Mouse (Mus musculus) spleen, adult 18-20 months (tissue): ENCODE data around the gene Pard3b.

Experiments used
- DNase-seq, 2 experiments: peaks; one replicate each; pipeline ENCODE4 v3.0.0; 2022; ENCODE audit warnings: mixed read lengths in 2 of 2

Pard3b gene

GRCm38 (mm10) chr1:62518621-62519213 lies 880.1 kb downstream of the Pard3b start:
- no peak for DNase-seq

DNA sequence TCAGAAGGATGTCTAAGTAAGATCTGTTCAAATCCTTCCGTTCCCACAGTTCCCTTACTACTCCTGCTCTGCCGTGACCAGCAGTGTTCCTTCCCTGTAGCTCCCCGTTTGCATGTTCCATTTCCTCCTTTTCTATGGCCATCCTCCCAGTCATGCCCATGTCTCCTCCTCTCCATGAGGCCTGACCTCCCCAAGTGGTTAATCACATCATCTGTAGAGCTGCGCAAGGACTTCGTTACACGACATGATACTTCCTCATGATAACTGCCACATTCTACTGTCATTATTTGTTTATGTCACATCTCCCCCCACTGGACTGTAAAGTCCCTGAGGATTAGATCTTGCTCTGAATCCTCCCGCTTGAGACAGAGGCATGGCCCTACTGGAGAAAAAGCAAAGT lies 882.7 kb downstream of the Pard3b start:
- DNase-seq: no peak

GRCm38 (mm10) chr1:62522761-62523160 lies 884.1 kb downstream of the Pard3b start:
- DNase-seq: no peak

DNA sequence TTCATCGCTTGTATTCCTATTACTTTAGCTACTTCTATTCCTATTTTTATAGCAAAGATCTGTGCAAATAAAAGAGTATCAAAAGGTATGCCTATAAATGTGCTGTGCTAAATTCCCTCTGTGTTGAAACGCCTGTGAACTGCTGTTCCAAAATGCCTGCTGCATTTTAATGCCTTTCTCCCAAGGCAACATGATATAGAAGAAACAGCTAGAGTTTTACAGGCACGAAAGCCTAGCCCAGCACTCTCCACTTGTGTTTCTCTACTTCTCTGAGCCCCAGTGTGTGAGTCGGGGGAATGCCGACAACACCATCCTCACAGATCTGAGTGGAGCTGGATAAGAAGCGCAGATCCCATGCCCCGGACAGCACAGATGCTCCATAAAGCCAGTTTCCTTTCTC lies 889.2 kb downstream of the Pard3b start:
- no peak for DNase-seq

DNA sequence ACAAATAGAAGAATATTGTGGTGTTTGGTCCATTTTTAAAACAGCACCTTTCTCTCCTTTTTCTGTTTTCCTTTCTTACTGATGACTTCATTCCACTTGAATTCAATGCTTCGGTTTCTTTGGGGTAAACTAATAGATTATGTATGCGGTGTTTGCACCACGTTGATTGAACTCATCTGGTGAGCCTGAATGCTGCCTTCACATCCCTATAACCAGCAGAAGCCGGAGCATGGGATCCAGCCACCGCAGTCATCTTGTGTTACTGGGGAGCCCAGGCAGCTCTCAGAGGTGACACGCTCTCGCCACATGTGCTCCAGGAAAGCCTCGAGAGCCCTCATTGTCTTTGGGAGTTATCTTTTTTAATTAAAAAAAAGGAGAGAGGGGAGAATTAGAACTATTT lies 891.3 kb downstream of the Pard3b start:
- no peak for DNase-seq

DNA sequence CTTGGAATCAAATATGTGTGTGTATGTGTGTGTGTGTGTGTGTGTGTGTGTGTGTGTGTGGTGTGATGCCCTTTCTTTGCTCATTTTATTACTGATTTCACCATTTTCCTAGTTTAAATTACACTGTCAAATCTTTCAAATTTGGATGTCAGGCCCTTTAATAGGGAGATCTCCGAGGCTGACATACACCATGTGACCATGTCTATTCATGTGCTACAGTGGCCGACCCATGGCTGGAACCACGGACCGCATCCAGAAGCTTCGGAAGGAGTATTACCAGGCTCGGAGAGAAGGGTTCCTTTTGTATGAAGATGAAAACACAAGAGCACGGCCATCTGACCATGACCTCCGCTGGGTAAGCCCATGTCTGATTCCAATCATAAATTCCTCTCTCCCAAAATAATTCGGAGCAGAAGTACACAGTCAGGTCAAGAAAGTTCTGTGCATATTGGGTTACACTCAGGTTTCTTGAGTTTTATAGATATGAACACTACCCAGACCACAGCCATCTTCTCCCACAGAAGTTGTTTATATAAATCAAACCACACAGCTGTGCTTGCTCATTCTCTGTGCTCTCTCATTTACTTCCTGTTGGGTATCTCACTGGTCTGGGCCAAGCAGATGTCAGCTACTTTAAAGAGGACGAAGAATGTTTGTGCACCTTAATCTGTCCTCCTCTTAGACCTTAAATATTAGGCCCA lies 894.0 kb downstream of the Pard3b start:
- no peak for DNase-seq

- no peak for DNase-seq
Observed at GRCm38 (mm10) chr1:62548953-62549352, 910.3 kb downstream of the Pard3b start.

- DNase-seq: no peak
Observed at GRCm38 (mm10) chr1:62550546-62550945, 911.9 kb downstream of the Pard3b start.

DNA sequence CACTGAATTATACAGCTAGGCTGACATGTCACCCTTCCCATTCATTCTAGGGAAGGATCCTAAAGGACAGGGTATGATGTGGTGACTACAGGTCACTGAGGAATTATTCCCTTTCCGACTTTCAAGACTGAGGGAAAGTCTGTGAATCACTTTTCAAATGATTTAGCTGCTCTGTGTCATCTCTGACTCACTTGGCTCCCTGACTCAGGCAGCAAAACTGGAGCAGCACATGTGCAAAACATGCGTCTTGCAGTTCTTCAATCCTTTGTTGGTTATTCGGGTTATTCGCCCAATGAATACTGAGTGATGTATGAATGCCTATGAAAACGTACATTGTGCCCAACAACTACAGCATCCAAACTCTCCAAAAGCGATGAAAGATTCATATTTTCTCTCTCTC lies 912.9 kb downstream of the Pard3b start:
- DNase-seq: no peak

DNA sequence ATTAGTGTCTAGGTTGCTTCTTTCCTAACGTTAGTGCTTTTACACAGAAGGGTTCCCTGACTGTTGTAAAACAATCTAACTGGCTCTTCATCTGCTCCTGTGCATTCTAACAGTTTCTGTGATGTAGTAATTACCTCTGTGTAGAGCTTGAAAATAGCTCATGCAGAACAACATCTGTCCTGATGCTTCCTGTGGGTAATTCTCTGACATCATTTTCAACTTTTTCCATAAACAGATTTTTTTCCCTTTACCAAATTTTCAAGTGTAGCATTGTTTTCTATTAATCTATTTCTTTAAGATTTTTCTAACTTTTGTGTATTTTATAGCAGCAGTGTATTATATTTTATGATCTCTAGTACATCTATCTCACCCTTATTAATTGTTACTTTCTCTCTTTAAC lies 917.2 kb downstream of the Pard3b start:
- DNase-seq: no peak

GRCm38 (mm10) chr1:62562987-62563386 lies 924.4 kb downstream of the Pard3b start:
- DNase-seq: no peak

GRCm38 (mm10) chr1:62564245-62565119 lies 925.9 kb downstream of the Pard3b start:
- no peak for DNase-seq

GRCm38 (mm10) chr1:62565120-62565809 lies 926.6 kb downstream of the Pard3b start:
- no peak for DNase-seq

DNA sequence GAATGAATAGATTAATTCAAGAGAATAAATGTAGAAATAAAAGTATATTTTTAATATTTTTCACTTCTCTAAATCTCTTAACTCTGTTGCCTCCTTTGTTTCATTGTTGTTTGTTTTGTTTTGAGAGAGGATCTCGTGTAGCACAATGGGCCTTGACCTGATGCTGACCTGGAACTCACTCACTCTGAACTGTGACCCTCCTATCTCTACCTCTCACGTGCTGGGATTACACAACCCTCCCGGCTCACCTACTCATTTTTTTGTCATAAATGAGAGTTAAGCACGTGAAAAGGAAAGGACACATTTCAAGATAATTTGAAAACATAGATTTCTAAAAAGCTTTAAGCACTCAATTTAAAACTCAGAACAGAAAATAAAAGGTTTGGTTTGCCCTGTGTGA lies 928.0 kb downstream of the Pard3b start:
- DNase-seq: no peak

GRCm38 (mm10) chr1:62576939-62577590 lies 938.4 kb downstream of the Pard3b start:
- DNase-seq: no peak

DNA sequence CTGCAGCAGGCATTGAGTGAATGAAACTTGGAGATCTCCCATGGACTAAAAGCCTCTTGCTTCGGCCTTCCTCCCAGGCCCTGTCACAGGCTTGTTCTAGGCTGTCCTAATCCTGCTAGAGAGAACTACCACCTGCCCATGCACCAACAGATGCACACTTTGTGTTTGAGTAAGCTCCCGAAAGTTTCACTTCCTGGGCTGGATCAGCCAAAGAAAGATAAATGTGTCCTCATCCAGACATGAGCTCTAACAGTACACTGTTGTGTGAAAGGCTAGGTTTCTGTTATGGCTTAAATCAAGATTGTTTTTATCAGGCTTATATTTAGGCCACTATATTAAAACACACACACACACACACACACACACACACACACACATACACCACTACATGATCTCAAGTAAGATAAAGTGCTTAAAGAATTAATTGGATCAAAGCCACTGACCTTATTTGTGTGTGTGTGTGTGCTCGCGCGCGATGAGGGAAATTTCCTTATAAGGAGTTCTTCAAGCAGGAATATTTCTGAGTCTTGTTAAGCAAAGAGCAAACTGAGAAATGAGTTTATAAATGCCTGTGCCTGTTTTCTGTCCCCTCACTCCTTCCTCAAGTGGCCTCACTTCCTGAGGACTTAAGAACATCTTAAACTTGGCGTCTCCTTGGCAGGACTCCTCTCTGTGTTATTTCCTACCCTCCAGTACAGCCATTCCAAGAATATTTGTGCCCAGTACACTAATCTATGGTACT lies 940.6 kb downstream of the Pard3b start:
- no peak for DNase-seq

GRCm38 (mm10) chr1:62580314-62580935 lies 941.8 kb downstream of the Pard3b start:
- no peak for DNase-seq

DNA sequence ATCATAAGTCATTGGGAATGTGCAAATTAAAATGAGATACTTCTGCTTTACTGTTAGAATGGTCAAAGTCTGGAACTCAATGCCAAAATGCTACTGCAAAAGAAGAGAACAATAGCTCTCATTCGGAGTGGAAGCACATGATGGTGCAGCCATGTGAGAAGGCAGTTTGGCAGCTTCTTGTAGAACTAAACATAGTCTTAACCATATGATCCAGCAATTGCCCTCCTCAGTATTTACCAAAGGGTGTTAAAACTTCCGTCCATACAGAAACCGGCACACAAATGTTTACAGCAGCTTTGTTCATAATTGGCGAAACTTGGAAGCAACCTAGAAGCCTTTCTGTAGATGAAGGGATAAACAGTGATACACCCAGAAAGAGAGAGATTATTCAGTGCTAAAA lies 943.9 kb downstream of the Pard3b start:
- no peak for DNase-seq

DNA sequence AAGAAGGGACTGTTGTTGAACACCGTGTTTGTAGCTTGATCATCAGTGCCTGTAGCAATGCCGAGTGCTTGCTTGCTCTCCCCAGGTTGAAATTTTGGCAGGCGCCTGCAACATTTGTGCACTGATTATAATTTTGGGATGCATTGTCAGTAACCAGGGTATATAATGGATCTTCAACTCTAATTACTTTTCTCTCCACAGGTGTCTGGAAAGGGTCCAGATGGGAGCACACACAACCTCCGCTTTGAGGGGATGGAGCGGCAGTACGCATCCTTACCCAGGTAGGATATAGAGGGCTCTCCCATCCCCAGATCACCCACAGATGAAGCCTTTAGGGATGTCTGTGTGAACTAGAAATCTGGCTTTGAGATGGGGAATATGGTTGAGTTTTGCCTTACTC lies 948.9 kb downstream of the Pard3b start:
- DNase-seq: no peak

GRCm38 (mm10) chr1:62591296-62592031 lies 952.8 kb downstream of the Pard3b start:
- no peak for DNase-seq

DNA sequence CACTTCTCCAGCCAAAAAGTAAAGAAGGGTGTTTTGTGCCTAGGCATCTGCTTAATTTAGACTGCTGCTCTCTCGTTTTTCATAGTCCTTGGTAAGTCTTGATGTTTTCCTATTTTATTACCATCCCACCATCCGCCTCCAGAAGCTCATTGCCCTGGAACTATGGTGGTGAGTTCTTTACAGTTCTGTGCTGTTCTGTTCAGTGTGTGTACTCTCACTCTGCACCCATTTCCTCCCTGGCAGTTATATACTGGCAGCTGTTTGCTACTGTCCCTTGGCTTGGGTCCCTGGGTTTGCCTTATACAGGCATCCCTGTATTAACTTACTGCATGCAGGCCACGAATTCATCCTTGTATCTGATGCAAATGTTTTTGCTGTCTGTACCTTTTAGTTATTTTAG lies 956.8 kb downstream of the Pard3b start:
- DNase-seq: no peak
